Comparison of ENCODE assay signal across 8 mouse cellular contexts in genomic region chr12:102705216-102705871, GRCm38 (mm10). TPM values are rescaled to one million over a fixed set of nuclear protein-coding genes. Genes with fewer than 3 reads are reported as not detected.
A peak's percentile ranks its signal among the peaks of the same experiment; 100 is the strongest.
DNase-seq lines count a peak whose midpoint lies in the region; ATAC-seq and TF ChIP-seq lines count a peak whose summit lies in the region.

No protein-coding gene starts in this region.

- peak; percentile 93 for DNase-seq in MEL (ENCODE audit: low read depth, low spot score)
- DNase-seq in cerebellum, adult 8-10 months = peak; percentile 96
- peak; percentile 82 for DNase-seq in hindbrain, embryonic 10.5 days (ENCODE audit: low spot score)
- peak; percentile 94 to 97 for DNase-seq in layer of hippocampus, postnatal 10 days (ENCODE audit: low spot score in 2 of 2)
- peak; percentile 88 for DNase-seq in lung, postnatal 0 days (ENCODE audit: low spot score)
- DNase-seq in ovary, postnatal 10 days (ENCODE audit: low spot score) = peak; percentile 75
- DNase-seq in thymus, postnatal 0 days (ENCODE audit: low spot score) = peak; percentile 92

- no peaks in the 10 kb centered on the region for H3K27me3 ChIP-seq in MEL (ENCODE audit: control insufficient read depth in 1 of 2, insufficient read depth in 2 of 2, low read length in 2 of 2)
- peaks cover 22% of the 10 kb centered on the region; the same call in 1 of the 2 replicates for H3K27me3 ChIP-seq in hindbrain, embryonic 10.5 days (ENCODE audit: insufficient read depth, poor library complexity, severe bottlenecking)
- no peaks in the 10 kb centered on the region for H3K27me3 ChIP-seq in lung, postnatal 0 days (replicated peaks; ENCODE audit: insufficient read depth, low read length)

- peak overlapping the region; percentile 62 for H3K27ac ChIP-seq in MEL (ENCODE audit: control insufficient read depth, low read depth, low read length)
- H3K27ac ChIP-seq in hindbrain, embryonic 10.5 days = peak overlapping the region; percentile 93
- peak overlapping the region; percentile 92 for H3K27ac ChIP-seq in lung, postnatal 0 days (ENCODE audit: low read length)

- H3K4me1 ChIP-seq in MEL (ENCODE audit: control insufficient read depth in 1 of 2, insufficient read depth in 2 of 2, low read length in 2 of 2) = peaks cover 9 to 20% of the 10 kb centered on the region in 2 experiments
- H3K4me1 ChIP-seq in hindbrain, embryonic 10.5 days (replicated peaks) = peaks cover 63% of the 10 kb centered on the region
- peaks cover 27% of the 10 kb centered on the region; the same call in 1 of the 2 replicates for H3K4me1 ChIP-seq in lung, postnatal 0 days (ENCODE audit: insufficient read depth, low read depth, low read length)

- H3K9me3 ChIP-seq in MEL (replicated peaks; ENCODE audit: insufficient read depth, low read length) = no peaks in the 10 kb centered on the region
- no peaks in the 10 kb centered on the region for H3K9me3 ChIP-seq in hindbrain, embryonic 10.5 days
- no peaks in the 10 kb centered on the region for H3K9me3 ChIP-seq in lung, postnatal 0 days (ENCODE audit: low read length)

- H3K79me2 ChIP-seq in MEL (ENCODE audit: control insufficient read depth, insufficient read depth, low read length, poor library complexity) = peaks cover 22% of the 10 kb centered on the region

- H3K4me3 ChIP-seq in MEL (ENCODE audit: control insufficient read depth in 1 of 2, insufficient read depth in 1 of 2, low read depth in 2 of 2, low read length in 2 of 2) = peak overlapping the region; percentile 27 to 66
- peak overlapping the region; percentile 84 for H3K4me3 ChIP-seq in hindbrain, embryonic 10.5 days
- peak overlapping the region; percentile 79 for H3K4me3 ChIP-seq in lung, postnatal 0 days (ENCODE audit: low read depth, low read length)

- TF ChIP-seq CTCF in MEL (IDR thresholded peaks at IDR 0.05 in 2 of 3, conservative IDR thresholded peaks at IDR 0.05 in 1 of 3; ENCODE audit: control insufficient read depth in 1 of 3, insufficient read depth in 1 of 3, low read depth in 2 of 3, low read length in 3 of 3, poor library complexity in 1 of 3, severe bottlenecking in 1 of 3) = peak in 2 of 3 experiments; percentile 76 to 97; a peak in 5 of 6 replicates
- peak; percentile 88 for TF ChIP-seq CTCF in lung, postnatal 0 days (IDR thresholded peaks at IDR 0.05)

- TF ChIP-seq EP300 in MEL (IDR thresholded peaks at IDR 0.05; ENCODE audit: low read depth in 1 of 2, low read length in 2 of 2) = peak in 1 of 2 experiments; percentile 47; a peak in 1 of 4 replicates
- TF ChIP-seq EP300 in lung, postnatal 0 days (IDR thresholded peaks at IDR 0.05) = no peak

- 0 out of 4 replicates have a peak, but pooled peaks of 1 of the 2 experiments have one; percentile 10 for TF ChIP-seq POLR2A in MEL (IDR thresholded peaks at IDR 0.05; ENCODE audit: control insufficient read depth in 1 of 2, insufficient read depth in 1 of 2, low read depth in 1 of 2, low read length in 2 of 2, poor library complexity in 1 of 2)

- peaks cover 0 to 5% of the 10 kb centered on the region in 2 experiments; a peak in 2 of 4 replicates for H3K36me3 ChIP-seq in MEL (ENCODE audit: control insufficient read depth in 1 of 2, insufficient read depth in 2 of 2, low read length in 2 of 2)
- H3K36me3 ChIP-seq in hindbrain, embryonic 10.5 days = 0 out of 2 replicates have a peak, but pooled peaks cover 4% of the 10 kb centered on the region
- H3K36me3 ChIP-seq in lung, postnatal 0 days (ENCODE audit: insufficient read depth, low read length) = no peaks in the 10 kb centered on the region

- WGBS in hindbrain, embryonic 10.5 days = 3% methylated on average over 45 of the region's 45 CpGs
- WGBS in lung, postnatal 0 days = 3% methylated on average over 41 of the region's 45 CpGs

- peak overlapping the region; percentile 99 for H3K4me2 ChIP-seq in lung, postnatal 0 days (replicated peaks; ENCODE audit: low read depth, low read length)

- peak overlapping the region; percentile 83 for H3K9ac ChIP-seq in MEL (ENCODE audit: control insufficient read depth, low read depth, low read length, poor library complexity, severe bottlenecking)
- H3K9ac ChIP-seq in lung, postnatal 0 days (replicated peaks; ENCODE audit: low read depth) = peak overlapping the region; percentile 76

- TF ChIP-seq RAD21 in MEL (IDR thresholded peaks at IDR 0.05; ENCODE audit: low read depth, low read length) = no peak

- ATAC-seq in frontal cortex, adult (ENCODE audit: low TSS enrichment) = peak; percentile 43
- ATAC-seq in lung, postnatal 0 days = peak; percentile 84

TF ChIP-seq in MEL, 35 proteins besides CTCF, POLR2A, EP300 and RAD21:
- TF ChIP-seq TCF12 (IDR thresholded peaks at IDR 0.05; ENCODE audit: low read depth, low read length) (peak; percentile 54), ETS1 (IDR thresholded peaks at IDR 0.05; ENCODE audit: low read depth, low read length) (peak; percentile 71), CHD1 (IDR thresholded peaks at IDR 0.05; ENCODE audit: low read depth, low read length) (no peak; the same call in 1 of the 2 replicates), SIN3A (IDR thresholded peaks at IDR 0.05; ENCODE audit: low read length) (peak; percentile 76), MAZ (IDR thresholded peaks at IDR 0.05; ENCODE audit: low read depth, low read length) (peak; percentile 73; the same call in 1 of the 2 replicates), ZNF384 (IDR thresholded peaks at IDR 0.05; ENCODE audit: low read depth, low read length) (no peak), SMC3 (IDR thresholded peaks at IDR 0.05; ENCODE audit: low read depth, low read length) (peak; percentile 13), MXI1 (IDR thresholded peaks at IDR 0.05; ENCODE audit: low read depth, low read length) (peak; percentile 57; the same call in 1 of the 2 replicates), MYC (IDR thresholded peaks at IDR 0.05; ENCODE audit: low read depth, low read length) (no peak), HCFC1 (IDR thresholded peaks at IDR 0.05; ENCODE audit: low read depth, low read length) (0 out of 2 replicates have a peak, but pooled peaks have one; percentile 33)
TF ChIP-seq in MEL: peak in this region for 7.

RNA-seq across cellular contexts. Expression of gene Itpk1, which starts 0.6 kb away (rescaled TPM):
- 10.5 and 12.0 TPM in 2 replicates for total RNA-seq in MEL (2012; rRNA removed)
- 10 to 100 TPM in 1 of 2 experiments, not detected in 1; 25.7 TPM for polyA plus RNA-seq in MEL (2012; ENCODE audit: insufficient read depth in 1 of 2, insufficient read length in 2 of 2, low read depth in 1 of 2, low replicate concordance in 2 of 2, missing spikeins in 1 of 2)
- 20.5 and 29.2 TPM in 2 replicates for polyA plus RNA-seq in hindbrain, embryonic 10.5 days (2016; fragmentation: Nextera tagmentation; extraction: Ambion mirVana)
- 10 to 100 TPM; 49.4 to 52.8 TPM for total RNA-seq in layer of hippocampus, postnatal 10 days (2021)
- 9.7 and 10.9 TPM in 2 replicates for polyA plus RNA-seq in lung, postnatal 0 days (2015; fragmentation: Nextera tagmentation; extraction: Ambion mirVana)
- 18.6 and 19.9 TPM in 2 replicates for polyA plus RNA-seq in thymus, postnatal 0 days (2015; fragmentation: Nextera tagmentation; extraction: Ambion mirVana)

RNA-seq across cellular contexts. Expression of gene Moap1, which starts 38.1 kb away (rescaled TPM):
- total RNA-seq in MEL (2012; rRNA removed) = 8.4 and 9.4 TPM in 2 replicates
- polyA plus RNA-seq in MEL (2012; ENCODE audit: insufficient read depth in 1 of 2, insufficient read length in 2 of 2, low read depth in 1 of 2, low replicate concordance in 2 of 2, missing spikeins in 1 of 2) = 1 to 10 TPM in 1 of 2 experiments, not detected in 1; 8.2 TPM
- polyA plus RNA-seq in hindbrain, embryonic 10.5 days (2016; fragmentation: Nextera tagmentation; extraction: Ambion mirVana) = 34.4 and 37.9 TPM in 2 replicates
- total RNA-seq in layer of hippocampus, postnatal 10 days (2021) = 10 to 100 TPM; 30.8 to 30.9 TPM
- 9.7 and 10.1 TPM in 2 replicates for polyA plus RNA-seq in lung, postnatal 0 days (2015; fragmentation: Nextera tagmentation; extraction: Ambion mirVana)
- polyA plus RNA-seq in thymus, postnatal 0 days (2015; fragmentation: Nextera tagmentation; extraction: Ambion mirVana) = 15.3 and 16.1 TPM in 2 replicates

RNA-seq across cellular contexts. Expression of gene Tmem251, which starts 38.2 kb away (rescaled TPM):
- 9.0 and 9.3 TPM in 2 replicates for total RNA-seq in MEL (2012; rRNA removed)
- 10 to 100 TPM; 11.4 to 57.5 TPM for polyA plus RNA-seq in MEL (2012; ENCODE audit: insufficient read depth in 1 of 2, insufficient read length in 2 of 2, low read depth in 1 of 2, low replicate concordance in 2 of 2, missing spikeins in 1 of 2)
- 11.1 and 11.5 TPM in 2 replicates for polyA plus RNA-seq in hindbrain, embryonic 10.5 days (2016; fragmentation: Nextera tagmentation; extraction: Ambion mirVana)
- 1 to 10 TPM; 4.7 TPM for total RNA-seq in layer of hippocampus, postnatal 10 days (2021)
- 9.9 and 12.5 TPM in 2 replicates for polyA plus RNA-seq in lung, postnatal 0 days (2015; fragmentation: Nextera tagmentation; extraction: Ambion mirVana)
- polyA plus RNA-seq in thymus, postnatal 0 days (2015; fragmentation: Nextera tagmentation; extraction: Ambion mirVana) = 18.6 and 20.5 TPM in 2 replicates

RNA-seq across cellular contexts. Expression of gene Gm28051, which starts 52.2 kb away (rescaled TPM):
- total RNA-seq in MEL (2012; rRNA removed) = not detected in 2 replicates
- not detected for polyA plus RNA-seq in MEL (2012; ENCODE audit: insufficient read depth in 1 of 2, insufficient read length in 2 of 2, low read depth in 1 of 2, low replicate concordance in 2 of 2, missing spikeins in 1 of 2)
- polyA plus RNA-seq in hindbrain, embryonic 10.5 days (2016; fragmentation: Nextera tagmentation; extraction: Ambion mirVana) = not detected in 2 replicates
- not detected for total RNA-seq in layer of hippocampus, postnatal 10 days (2021)
- polyA plus RNA-seq in lung, postnatal 0 days (2015; fragmentation: Nextera tagmentation; extraction: Ambion mirVana) = not detected in 2 replicates
- polyA plus RNA-seq in thymus, postnatal 0 days (2015; fragmentation: Nextera tagmentation; extraction: Ambion mirVana) = not detected in 2 replicates

RNA-seq across cellular contexts. Expression of gene Gon7, which starts 52.3 kb away (rescaled TPM):
- 33.0 and 33.7 TPM in 2 replicates for total RNA-seq in MEL (2012; rRNA removed)
- polyA plus RNA-seq in MEL (2012; ENCODE audit: insufficient read depth in 1 of 2, insufficient read length in 2 of 2, low read depth in 1 of 2, low replicate concordance in 2 of 2, missing spikeins in 1 of 2) = 100 to 1,000 TPM in 1 of 2 experiments, 10 to 100 TPM in 1; 31.3 to 129 TPM
- polyA plus RNA-seq in hindbrain, embryonic 10.5 days (2016; fragmentation: Nextera tagmentation; extraction: Ambion mirVana) = 44.7 and 49.0 TPM in 2 replicates
- total RNA-seq in layer of hippocampus, postnatal 10 days (2021) = 10 to 100 TPM; 12.4 to 12.6 TPM
- 15.1 and 17.6 TPM in 2 replicates for polyA plus RNA-seq in lung, postnatal 0 days (2015; fragmentation: Nextera tagmentation; extraction: Ambion mirVana)
- 28.4 and 31.8 TPM in 2 replicates for polyA plus RNA-seq in thymus, postnatal 0 days (2015; fragmentation: Nextera tagmentation; extraction: Ambion mirVana)

Comparison
In these comparisons a context has a peak if more than half of its experiments do, and no peak if none do; other contexts are left out.
1. Peak in every context shown above with its lines: DNase-seq, ATAC-seq, H3K4me3 ChIP-seq and H3K27ac ChIP-seq.